Mouse (Mus musculus): ENCODE results near the gene Ush2a.

- TF ChIP-seq MYOD1 (IDR thresholded peaks at IDR 0.05; ENCODE audit: control insufficient read depth in 1 of 3, insufficient read length in 2 of 3, low read depth in 2 of 3) (peak in 1 of 3 experiments; percentile 24), POLR2A (IDR thresholded peaks at IDR 0.05; ENCODE audit: insufficient read length, low read depth) (no peak), POLR2AphosphoS2 (IDR thresholded peaks at IDR 0.05; ENCODE audit: insufficient read length, low read depth) (no peak), SRF (IDR thresholded peaks at IDR 0.05; ENCODE audit: control insufficient read depth, insufficient read length, low read depth) (no peak), MAX (IDR thresholded peaks at IDR 0.05; ENCODE audit: low read depth) (no peak), E2F4 (IDR thresholded peaks at IDR 0.05; ENCODE audit: insufficient read depth) (no peak), REST (IDR thresholded peaks at IDR 0.05; ENCODE audit: insufficient read depth, insufficient read length) (no peak), TCF12 (IDR thresholded peaks at IDR 0.05; ENCODE audit: insufficient read depth, poor library complexity, severe bottlenecking) (no peak), CEBPB (IDR thresholded peaks at IDR 0.05; ENCODE audit: insufficient read depth, poor library complexity, severe bottlenecking) (no peak)
Measured at GRCm38 (mm10) chr1:188333936-188334335, 72.1 kb downstream of the Ush2a start.

Data from myocyte (in vitro differentiated cells).